Mouse (Mus musculus) E14TG2a.4 (cell line): Measurements from ENCODE around the gene Ric8b.

Experiments used
- H3K27me3 ChIP-seq: 2 replicates; pipeline ENCODE4 v1.6.1; 2014; ENCODE audit warnings: low read length, control low read depth; ENCODE audit not compliant: insufficient read depth
- H3K36me3 ChIP-seq: 2 replicates; pipeline ENCODE4 v1.6.1; 2014; ENCODE audit warnings: low read length, control low read depth; ENCODE audit not compliant: insufficient read depth
- H3K4me1 ChIP-seq: replicated peaks from 2 replicates; pipeline ENCODE4 v1.6.1; 2014; ENCODE audit warnings: low read depth, low read length, control low read depth
- H3K4me3 ChIP-seq: replicated peaks from 2 replicates; pipeline ENCODE4 v1.5.1; 2014; ENCODE audit warnings: mild to moderate bottlenecking, low read length
- H3K9me3 ChIP-seq: 2 replicates; pipeline ENCODE4 v1.6.1; 2014; ENCODE audit warnings: low read length, control low read depth
- CTCF ChIP-seq: conservative IDR thresholded peaks from 2 replicates; pipeline ENCODE4 v1.5.1; 2014; ENCODE audit warnings: low read length
- NANOG ChIP-seq: IDR thresholded peaks from 2 replicates; pipeline ENCODE4 v1.6.1; 2014; ENCODE audit warnings: borderline replicate concordance, low read length, mixed read lengths
- POU5F1 ChIP-seq: IDR thresholded peaks from 2 replicates; pipeline ENCODE4 v1.6.1; 2014; ENCODE audit warnings: low read length, borderline replicate concordance

Ric8b gene

GRCm38 (mm10) chr10:84906895-84907294 is 10.5 kb upstream of the Ric8b start:
- TF ChIP-seq POU5F1 (no peak), NANOG (no peak), CTCF (no peak)
- Histone ChIP-seq H3K4me1 (peaks cover 95% of the 10 kb centered on the region), H3K27me3 (0 out of 2 replicates have a peak, but pooled peaks cover 5% of the 10 kb centered on the region), H3K4me3 (no peak overlapping the region), H3K36me3 (no peaks in the 10 kb centered on the region), H3K9me3 (no peaks in the 10 kb centered on the region)

- Histone ChIP-seq H3K27me3 (0 out of 2 replicates have a peak, but pooled peaks cover 5% of the 10 kb centered on the region), H3K36me3 (no peaks in the 10 kb centered on the region), H3K4me1 (peaks cover 97% of the 10 kb centered on the region), H3K9me3 (no peaks in the 10 kb centered on the region), H3K4me3 (no peak overlapping the region)
- TF ChIP-seq POU5F1 = no peak
- no peak for TF ChIP-seq CTCF
- TF ChIP-seq NANOG = no peak
These were observed 9.4 kb upstream of the Ric8b start for GRCm38 (mm10) chr10:84908006-84908405.

- Histone ChIP-seq H3K4me1 (peaks cover 97% of the 10 kb centered on the region), H3K27me3 (0 out of 2 replicates have a peak, but pooled peaks cover 5% of the 10 kb centered on the region), H3K4me3 (peak overlapping the region; percentile 70; the same call in 1 of the 2 replicates), H3K9me3 (no peaks in the 10 kb centered on the region), H3K36me3 (no peaks in the 10 kb centered on the region)
- no peak for TF ChIP-seq NANOG
- TF ChIP-seq POU5F1 = no peak
- TF ChIP-seq CTCF = no peak
These were observed 8.9 kb upstream of the Ric8b start for GRCm38 (mm10) chr10:84908471-84908870.

GRCm38 (mm10) chr10:84909021-84909801 is 8.2 kb upstream of the Ric8b start:
- Histone ChIP-seq H3K4me1 (peaks cover 96% of the 10 kb centered on the region), H3K4me3 (peak overlapping the region; percentile 70), H3K9me3 (no peaks in the 10 kb centered on the region), H3K36me3 (no peaks in the 10 kb centered on the region), H3K27me3 (0 out of 2 replicates have a peak, but pooled peaks cover 5% of the 10 kb centered on the region)
- TF ChIP-seq NANOG (no peak), CTCF (no peak), POU5F1 (no peak)

- Histone ChIP-seq H3K9me3 (no peaks in the 10 kb centered on the region), H3K36me3 (no peaks in the 10 kb centered on the region), H3K4me1 (peaks cover 92% of the 10 kb centered on the region), H3K4me3 (peak overlapping the region; percentile 70), H3K27me3 (0 out of 2 replicates have a peak, but pooled peaks cover 5% of the 10 kb centered on the region)
- no peak for TF ChIP-seq NANOG
- TF ChIP-seq CTCF = no peak
- TF ChIP-seq POU5F1 = no peak
These were observed 7.2 kb upstream of the Ric8b start for GRCm38 (mm10) chr10:84910194-84910593.

GRCm38 (mm10) chr10:84910758-84911384 is 6.5 kb upstream of the Ric8b start:
- Histone ChIP-seq H3K27me3 (0 out of 2 replicates have a peak, but pooled peaks cover 5% of the 10 kb centered on the region), H3K36me3 (no peaks in the 10 kb centered on the region), H3K4me3 (peak overlapping the region; percentile 70), H3K9me3 (no peaks in the 10 kb centered on the region), H3K4me1 (peaks cover 88% of the 10 kb centered on the region)
- TF ChIP-seq NANOG = peak; percentile 91
- TF ChIP-seq POU5F1 = no peak; the same call in 1 of the 2 replicates
- TF ChIP-seq CTCF = no peak

- Histone ChIP-seq H3K4me3 (no peak overlapping the region), H3K27me3 (0 out of 2 replicates have a peak, but pooled peaks cover 1% of the 10 kb centered on the region), H3K4me1 (peaks cover 74% of the 10 kb centered on the region), H3K9me3 (no peaks in the 10 kb centered on the region), H3K36me3 (no peaks in the 10 kb centered on the region)
- TF ChIP-seq POU5F1 (peak; percentile 99), NANOG (no peak)
These were observed 4.3 kb upstream of the Ric8b start for GRCm38 (mm10) chr10:84913148-84913547.

GRCm38 (mm10) chr10:84915476-84915875 is 1.9 kb upstream of the Ric8b start:
- Histone ChIP-seq H3K36me3 (no peaks in the 10 kb centered on the region), H3K4me3 (no peak overlapping the region), H3K9me3 (no peaks in the 10 kb centered on the region), H3K4me1 (peaks cover 73% of the 10 kb centered on the region), H3K27me3 (no peaks in the 10 kb centered on the region)
- TF ChIP-seq NANOG (no peak), POU5F1 (no peak), CTCF (no peak)
